Mouse (Mus musculus): ENCODE results near the gene Evl.
A peak's percentile ranks its signal among the peaks of the same experiment; 100 is the strongest.
"Not testable (repeated sequence)": the region's sequence is repeated elsewhere in the genome, so short reads cannot be mapped to it uniquely, and the experiment has no call there.

The Evl gene

DNA sequence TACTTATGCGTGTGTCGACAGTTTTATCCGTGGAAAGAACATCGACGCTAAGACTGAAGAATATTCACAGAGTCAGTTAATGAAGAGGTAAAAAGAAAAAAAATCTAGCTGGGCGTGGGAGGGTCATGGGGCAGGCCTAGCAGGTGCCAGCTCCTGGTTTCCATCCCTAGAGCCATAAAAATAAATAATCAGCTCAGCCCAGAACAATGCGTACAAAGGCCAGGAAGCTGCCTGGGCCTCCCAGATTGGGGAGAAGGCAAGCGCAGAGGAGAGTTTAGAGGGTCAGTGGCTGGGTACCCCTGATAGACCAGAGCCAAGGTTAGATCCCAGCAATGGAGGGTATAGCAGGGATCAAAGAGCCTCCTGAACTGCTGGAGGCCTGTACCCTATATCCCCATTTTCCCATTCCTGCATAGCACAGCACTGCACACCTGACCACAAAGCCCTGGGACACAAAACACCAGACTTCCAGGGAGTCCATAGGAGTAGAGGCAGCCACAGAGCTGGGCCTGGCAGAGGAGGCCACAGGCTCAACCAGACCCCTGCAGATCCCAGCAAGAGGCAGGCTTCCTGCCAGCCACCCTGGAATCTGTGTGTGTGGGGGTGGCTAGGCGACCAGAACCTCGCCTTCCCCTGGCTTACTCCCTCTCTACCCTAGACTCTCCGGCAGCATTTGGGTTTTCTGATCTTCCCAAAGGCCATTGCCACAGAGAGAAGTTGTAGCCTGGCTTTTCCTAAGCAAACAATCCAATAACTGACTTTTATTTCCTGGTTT lies 144.4 kb downstream of the Evl start:
- no peak for DNase-seq (ENCODE audit: low spot score)

DNA sequence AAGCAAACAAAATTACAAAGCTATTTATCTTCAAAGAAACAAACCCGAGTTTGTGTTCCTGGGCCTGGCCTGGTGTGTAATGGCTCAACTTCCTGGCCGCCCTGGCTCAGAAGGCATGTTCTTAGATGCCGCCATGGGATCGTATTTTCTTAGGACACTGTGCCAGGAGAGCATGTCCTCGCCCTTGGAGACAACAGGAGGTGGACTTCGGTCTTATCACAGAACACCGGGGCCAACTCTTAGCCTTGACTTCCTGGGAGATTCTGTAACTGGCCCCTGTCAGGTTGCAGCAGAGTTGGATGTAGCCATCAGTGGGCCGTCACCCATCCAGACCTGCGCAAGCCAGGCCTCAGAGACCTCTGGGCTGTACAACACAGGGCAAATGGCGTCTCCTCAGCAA lies 145.1 kb downstream of the Evl start:
- no peak for DNase-seq (ENCODE audit: low spot score)

DNA sequence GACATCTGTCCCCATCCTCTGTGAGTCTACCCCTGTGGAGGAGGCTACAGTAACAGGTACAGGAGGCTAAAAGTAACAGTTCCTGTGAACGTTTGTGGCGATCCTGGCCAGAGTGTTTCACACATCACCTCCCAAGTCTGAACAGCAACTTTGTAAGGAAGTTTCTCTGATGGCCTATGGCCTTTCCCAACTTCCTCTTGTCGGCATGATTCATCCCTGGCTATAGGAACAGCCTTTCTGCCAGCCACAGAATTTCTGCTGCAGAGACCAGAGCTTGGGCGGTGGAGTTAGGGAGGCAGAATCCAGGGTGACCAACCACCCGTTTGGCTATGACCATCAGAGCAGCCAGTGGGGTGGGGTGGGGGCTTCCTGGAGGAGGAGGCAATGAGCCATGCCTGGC lies 145.5 kb downstream of the Evl start:
- DNase-seq (ENCODE audit: low spot score) = no peak

DNA sequence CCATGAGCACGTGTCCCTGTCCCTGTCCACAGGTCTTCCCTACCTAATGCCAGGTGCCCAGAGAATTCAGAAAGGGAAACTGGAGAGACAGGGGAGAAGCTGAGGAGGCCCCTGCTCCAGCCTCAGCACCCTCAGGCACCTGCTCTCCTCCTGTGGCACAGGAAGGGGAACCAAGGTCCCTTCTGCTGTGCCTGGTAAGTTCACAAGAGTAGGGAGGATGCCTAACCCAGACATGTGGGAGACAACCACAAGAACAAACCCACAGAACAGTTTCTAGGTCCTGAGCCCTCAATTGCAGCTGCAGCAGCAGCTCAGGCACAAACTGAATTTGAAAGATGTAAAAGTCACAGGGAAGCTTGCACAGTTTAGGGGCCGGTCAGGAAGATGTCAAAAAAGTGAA lies 146.7 kb downstream of the Evl start:
- no peak for DNase-seq (ENCODE audit: low spot score)

DNA sequence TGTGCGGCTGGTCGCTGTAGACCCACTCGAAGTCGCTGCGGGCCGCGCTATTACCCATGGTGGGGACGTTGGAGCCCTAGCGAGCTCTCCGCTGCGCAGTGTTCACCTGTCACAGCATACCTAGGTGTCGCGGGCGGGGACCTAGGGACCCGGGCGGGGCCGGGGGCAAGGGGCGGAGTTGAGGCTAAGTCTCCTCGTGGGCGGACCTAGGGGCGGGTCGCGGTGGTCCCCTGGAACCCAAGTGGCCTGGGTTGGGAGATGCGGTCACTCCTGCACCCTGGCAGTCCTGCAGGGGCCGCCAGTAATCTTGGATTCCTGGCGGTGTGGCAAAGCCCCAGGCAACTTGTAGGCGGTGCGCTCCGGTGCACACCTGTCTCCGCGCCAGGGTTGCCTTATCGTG lies 147.7 kb downstream of the Evl start, which contains the start of gene Degs2:
Degs2 (minus strand) TSS at position 131 of the 400 bp plus-strand sequence.
- no peak for DNase-seq (ENCODE audit: low spot score)

DNA sequence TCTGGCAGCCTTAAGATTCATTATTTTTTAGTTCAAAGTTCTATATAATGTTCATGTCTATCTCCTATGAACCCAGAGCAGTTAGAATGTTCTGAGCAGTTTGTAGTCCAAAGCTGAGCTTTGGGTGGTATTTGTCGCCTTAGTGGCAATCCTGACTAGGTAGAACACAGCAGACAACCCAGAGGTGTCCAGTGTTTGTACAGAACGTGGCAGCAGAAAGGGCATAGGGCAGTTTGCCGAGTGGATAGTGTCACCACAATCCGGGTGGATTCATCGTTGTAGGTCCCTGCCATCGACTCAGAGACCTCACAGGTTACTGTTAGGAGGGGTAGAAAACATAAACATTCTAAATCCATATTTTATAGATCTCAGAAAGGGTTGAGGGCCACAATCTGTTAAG lies 151.0 kb downstream of the Evl start:
- DNase-seq (ENCODE audit: low spot score) = peak; percentile 29

DNA sequence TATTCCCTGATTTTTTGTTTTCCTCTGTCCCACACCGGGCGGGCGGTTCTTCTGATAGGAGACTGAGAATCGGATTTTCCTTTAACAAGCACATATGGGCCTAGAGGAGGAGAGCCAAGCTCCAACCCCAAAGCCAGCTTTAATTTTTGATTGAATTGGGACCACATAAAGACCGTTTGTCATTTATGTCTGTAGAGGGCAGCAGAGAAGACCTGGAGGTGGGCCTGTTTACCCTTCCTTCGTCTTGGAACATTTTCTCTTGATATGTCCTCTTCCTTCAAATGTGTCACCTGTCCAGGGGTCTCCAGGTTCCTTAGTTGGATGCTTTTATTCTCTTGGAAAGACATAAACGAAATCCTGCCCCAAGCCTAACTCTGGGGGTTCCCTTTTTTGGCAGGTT lies 151.6 kb downstream of the Evl start:
- DNase-seq (ENCODE audit: low spot score) = peak; percentile 32

DNA sequence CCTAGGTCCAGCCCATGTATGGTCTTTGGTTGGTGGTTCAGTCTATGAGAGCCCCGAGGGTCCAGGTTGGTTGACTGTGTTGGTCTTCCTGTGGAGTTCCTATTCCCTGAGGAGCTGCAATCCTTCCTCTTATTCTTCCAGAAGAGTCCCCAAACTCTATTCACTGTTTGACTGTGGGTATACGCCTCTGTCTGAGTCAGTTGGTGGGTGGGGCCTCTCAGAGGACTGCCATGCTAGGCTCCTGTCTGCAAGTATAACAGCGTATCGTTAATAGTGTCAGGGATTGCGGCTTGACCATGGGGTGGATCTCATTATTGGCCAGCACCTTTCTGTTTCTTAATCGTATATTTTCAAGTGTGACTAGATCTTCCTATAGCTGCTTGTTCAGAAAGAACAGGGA lies 154.9 kb downstream of the Evl start:
- DNase-seq (ENCODE audit: low spot score) = peak; percentile 31

DNA sequence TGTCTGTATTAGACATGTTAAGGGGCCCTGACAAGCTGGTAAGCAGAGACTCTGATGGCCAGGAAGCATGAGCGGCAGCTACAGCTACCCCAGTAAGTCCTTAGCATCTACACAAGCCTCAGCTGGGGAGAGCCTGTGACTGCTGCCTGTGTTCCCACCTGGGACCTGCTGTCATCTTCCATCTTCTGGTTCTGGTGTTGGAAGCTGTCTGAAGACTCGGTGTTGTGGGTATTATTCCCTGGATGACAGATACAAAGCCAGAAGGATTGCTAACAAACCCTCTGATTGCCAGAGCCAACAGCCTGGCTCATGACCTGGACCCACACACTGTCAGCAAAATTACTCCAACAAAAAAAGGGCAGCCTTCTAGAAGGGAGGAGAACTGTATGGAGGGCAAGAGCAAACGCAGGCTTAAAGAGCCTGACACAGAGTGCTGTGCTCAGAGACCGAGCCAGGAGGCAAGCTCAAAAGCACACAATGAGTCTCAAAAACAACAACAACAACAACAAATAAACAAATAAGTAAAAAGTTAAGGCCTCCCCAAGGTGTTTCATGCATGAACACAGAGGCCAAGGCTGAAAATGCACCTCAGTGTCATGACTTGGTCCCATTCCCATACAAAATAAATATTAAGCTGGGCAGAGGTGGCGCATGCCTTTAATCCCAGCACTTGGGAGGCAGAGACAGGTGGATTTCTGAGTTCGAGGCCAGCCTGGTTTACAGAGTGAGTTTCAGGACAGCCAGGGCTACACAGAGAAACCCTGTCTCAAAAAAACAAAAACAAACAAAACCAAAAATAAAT lies 155.6 kb downstream of the Evl start:
- peak; percentile 28 for DNase-seq (ENCODE audit: low spot score)

DNA sequence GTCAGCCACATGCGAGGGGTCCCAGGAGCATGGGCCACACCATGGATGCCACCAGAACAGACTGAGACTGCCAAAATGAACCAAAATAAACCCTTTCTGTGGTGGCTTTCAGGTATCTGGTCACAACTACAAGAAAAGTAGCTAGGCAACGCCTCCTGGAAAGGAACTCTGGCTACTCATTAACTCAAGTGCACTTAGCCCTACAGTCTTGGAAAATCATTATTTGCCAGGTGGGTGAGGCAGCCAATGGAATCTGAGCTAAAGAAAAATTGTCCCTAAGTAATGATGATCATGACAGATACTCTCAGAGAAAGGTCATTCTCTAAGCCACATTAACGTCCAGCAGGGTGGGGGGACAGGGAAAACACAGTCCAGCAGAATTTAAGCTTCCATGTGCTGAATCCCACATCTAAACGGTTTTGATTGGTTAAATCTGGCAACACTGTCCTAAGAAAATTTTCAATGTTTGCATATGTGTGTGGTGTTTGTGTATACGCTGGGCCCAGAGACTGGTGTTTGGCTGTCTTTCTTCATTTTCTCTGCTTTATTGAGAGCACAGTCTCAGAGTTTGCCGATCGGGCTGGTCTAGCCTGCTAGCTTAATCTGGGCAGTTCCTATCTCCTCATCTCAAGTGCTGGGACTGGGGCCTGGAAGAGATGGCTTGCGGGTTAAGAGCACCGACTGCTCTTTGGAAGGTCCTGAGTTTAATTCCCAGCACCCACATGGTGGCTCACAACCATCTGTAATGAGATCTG lies 156.5 kb downstream of the Evl start:
- peak; percentile 11 for DNase-seq (ENCODE audit: low spot score)

DNA sequence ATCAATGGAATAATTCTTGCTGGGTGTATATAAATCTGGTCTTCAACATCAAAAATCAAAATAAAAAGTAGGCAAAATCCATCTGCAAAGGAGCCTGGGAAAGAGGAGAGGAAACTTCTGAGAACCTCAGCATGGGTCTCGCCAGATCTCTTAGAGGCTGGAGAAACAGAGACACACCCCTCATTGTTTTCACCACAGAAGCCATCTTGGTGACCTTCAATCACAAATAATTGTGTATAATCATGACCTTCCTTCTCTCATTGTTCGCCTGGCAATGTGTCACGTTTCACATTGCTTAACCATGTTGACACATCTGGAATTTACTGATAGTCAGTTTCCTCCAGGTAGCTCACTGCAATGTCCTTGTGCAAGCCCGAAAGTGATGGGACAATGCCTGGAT lies 158.0 kb downstream of the Evl start:
- no peak for DNase-seq (ENCODE audit: low spot score)

DNA sequence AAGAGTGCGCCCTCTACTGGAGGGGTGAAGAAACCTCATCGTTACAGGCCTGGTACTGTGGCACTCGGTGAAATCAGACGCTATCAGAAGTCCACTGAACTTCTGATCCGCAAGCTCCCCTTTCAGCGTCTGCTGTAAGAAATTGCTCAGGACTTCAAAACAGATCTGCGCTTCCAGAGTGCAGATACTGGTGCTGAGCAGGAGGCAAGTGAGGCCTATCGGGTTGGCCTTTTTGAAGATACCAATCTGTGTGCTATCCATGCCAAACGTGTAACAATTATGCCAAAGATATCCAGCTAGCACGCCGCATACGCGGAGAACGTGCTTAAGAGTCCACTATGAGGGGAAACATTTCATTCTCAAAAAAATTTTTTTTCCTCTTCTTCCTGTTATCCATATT lies 159.5 kb downstream of the Evl start:
- not testable (repeated sequence) for DNase-seq (ENCODE audit: low spot score)

DNA sequence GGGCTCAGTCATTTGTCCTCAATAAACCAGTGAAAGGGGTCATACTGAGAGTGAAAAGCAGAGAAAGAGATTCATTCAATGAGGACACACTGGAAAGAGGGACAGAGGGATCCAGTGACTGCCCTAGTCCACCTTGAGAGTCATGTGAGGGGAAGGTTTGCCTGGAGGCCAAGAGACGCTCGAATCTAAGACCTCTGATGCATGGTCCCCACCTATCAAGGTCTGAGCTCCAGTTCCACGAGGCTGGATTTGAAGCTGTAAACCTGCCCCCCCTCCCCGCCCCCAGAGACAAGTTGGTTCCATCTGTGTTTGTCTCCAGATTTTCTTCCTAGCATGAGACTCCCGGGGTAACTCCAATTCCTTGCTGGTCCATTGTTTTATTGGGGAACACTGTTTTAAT lies 161.3 kb downstream of the Evl start:
- DNase-seq (ENCODE audit: low spot score) = no peak

DNA sequence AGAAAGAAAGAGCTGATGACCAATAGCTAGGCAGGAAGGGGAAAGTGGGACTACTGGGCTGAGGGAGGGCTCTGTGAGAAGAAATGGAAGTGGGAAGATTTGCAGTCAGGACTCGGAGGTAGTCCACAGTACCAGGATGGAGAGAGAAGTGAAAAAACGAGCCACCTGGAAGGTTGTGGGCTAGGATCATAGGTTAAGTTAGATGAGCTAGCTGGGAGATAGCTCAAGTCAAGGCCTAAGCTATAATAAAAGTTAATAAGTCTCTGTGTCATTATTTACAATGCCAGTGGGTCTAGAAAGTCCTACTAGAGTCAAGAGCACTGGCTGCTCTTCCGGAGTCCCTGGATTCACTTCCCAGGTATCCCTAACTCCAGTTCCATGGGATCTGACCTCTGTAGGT lies 164.0 kb downstream of the Evl start:
- DNase-seq (ENCODE audit: low spot score) = no peak

DNA sequence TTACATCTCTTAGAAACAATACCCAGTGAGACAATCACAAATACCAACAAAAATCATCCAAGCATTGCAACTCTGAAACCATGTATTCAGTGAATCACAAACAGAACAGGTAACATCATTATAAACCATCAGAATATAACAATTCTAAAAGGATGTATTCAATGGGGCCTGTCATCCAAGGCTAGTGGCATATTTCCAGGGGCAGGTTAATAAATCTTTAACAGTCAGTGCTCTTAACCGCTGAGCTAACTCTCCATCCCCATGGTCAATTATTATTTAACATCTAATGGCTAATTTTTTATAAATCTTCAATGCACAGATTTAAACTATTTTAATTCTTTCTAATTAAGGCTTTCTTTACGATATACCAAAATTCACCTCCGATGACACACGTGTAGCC lies 167.9 kb downstream of the Evl start:
- no peak for DNase-seq (ENCODE audit: low spot score)

DNA sequence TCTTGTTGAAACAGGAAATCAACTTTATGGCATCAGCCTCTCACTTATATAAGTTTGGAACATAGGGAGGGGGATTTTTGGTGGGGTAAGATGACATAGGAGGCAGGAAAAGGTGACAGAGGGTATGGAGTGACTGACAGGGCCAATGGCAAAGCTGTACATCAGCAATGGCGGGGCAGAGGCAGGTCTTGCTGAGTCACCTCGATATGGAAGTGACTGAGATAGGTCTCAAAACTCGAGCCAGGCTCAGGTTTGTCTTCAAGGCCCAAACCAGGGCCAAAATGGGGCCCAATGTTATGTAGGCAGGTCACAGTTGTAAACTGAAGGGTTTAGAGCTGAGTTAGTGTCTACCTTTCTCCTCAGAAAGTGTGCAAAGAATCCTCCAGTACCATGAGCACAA lies 169.3 kb downstream of the Evl start:
- no peak for DNase-seq (ENCODE audit: low spot score)

DNA sequence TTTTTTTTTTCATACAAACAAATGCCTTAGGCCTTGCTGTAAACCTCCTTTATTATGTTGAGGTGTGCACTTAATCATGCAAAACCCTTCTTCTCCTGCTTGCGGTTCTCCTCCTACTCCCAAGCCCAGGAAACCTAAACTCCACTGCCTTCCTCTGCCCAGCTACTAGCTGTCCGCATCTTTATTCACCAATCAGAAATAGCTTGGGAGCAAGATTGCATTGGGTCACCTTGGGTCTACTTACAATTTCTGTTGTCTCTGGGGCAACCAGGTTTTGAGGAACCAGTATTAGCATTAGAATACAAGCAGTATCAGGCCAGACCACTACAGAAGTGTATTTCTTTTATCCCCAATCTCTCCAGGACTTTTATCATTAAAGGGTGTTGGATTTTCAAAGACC lies 179.9 kb downstream of the Evl start:
- no peak for DNase-seq (ENCODE audit: low spot score)

DNA sequence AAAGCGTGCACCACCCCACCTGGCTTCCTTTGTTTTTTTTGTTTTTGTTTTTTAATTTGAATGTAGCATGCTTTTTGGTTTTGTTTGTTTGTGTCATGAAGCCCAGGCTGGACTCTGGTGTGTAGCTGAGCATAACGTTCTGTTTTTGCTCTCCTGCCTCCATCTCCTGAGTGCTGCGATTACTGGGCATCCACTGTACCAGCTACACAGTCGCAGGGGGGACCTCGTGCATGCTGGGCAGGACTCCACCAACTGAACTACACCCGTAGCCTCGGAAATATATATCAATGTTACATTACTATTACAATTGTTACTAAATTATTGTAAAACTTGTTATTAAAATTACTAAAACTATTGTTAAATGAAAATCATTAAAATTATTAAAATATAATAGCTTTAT lies 183.3 kb downstream of the Evl start:
- DNase-seq (ENCODE audit: low spot score) = no peak

Data from testis, postnatal 10 days (tissue).